Mouse (Mus musculus) ovary, postnatal 36 days (tissue): ENCODE measurements at regions not wholly inside any gene's neighbourhood (a gene's known extent, or its start where the extent isn't known, plus 50 kb on each side); places are given as distances from the start of the nearest gene placed in this dataset.

ENCODE experiments used
- DNase-seq: peaks from one replicate; pipeline ENCODE4 v3.0.0; 2022; ENCODE audit warnings: low spot score, mixed read lengths

DNA sequence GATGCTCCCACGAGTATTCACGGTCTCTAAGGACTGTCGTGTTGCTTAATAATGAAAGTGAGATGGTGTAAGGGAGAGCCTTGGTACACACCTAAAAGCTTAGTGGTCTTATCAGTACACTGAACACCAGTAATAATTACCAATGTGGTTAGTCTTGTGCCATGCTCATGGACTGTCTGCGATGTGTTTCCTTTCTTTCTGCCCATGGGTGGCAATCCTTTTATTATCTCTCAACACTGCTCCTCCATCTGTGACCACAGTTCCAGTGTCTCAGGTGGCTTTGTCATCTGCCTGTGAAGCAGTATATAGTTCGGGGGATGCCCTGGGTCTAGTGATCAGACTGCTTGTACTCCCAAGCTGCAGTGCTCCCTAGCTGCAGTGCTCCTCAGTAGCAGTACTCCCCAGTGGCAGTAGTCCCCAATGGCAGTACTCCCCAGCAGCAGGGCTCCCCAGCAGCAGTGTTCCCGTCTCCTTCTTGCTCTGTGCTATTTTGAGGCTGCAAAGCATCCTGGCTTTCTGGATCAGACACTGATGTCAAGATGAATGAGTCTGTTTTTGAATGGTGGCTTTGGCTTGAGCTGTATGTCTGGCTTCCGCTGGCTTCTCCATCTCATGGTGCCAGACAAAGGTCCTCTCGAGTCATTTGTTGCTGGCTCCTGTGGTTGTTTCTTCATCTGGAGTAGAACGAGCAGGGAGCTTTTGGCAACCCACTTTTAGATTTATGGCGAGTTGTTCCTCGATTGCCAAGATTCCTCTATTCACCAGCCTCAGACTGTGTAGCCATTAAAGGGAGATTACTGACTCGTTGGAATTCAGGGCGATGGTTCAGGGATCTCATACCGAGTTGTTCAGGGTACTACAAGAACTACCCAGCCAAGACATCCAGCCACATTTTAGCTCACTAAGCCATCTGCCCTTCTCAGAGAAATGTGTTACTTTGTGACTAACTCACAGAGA, 88.4 kb upstream of the Plxnc1 start:
- DNase-seq = peak; percentile 7

- DNase-seq = no peak
Observed at GRCm38 (mm10) chr10:95031371-95031770, 86.7 kb upstream of the Plxnc1 start.

GRCm38 (mm10) chr10:95030801-95031200, 86.2 kb upstream of the Plxnc1 start:
- DNase-seq = no peak

DNA sequence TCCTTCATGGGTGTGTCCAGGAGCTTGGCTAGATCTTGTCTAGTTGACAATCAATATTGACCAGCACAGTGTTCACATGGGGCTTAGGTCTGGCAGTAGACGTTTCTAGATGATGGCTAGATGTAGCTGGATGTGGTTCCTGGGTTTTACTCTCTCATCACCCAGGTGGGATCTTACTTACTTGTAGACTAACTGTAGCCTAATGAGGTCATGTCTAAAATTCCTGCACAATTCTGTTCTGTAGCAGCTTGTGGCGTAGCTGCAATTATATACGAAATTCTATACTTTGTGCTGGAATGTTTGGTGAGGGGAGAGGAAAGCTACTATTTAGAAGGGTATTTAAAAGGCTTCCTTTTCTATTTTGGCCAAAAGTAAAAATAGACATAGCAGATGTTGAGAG, 84.9 kb upstream of the Plxnc1 start:
- no peak for DNase-seq

DNA sequence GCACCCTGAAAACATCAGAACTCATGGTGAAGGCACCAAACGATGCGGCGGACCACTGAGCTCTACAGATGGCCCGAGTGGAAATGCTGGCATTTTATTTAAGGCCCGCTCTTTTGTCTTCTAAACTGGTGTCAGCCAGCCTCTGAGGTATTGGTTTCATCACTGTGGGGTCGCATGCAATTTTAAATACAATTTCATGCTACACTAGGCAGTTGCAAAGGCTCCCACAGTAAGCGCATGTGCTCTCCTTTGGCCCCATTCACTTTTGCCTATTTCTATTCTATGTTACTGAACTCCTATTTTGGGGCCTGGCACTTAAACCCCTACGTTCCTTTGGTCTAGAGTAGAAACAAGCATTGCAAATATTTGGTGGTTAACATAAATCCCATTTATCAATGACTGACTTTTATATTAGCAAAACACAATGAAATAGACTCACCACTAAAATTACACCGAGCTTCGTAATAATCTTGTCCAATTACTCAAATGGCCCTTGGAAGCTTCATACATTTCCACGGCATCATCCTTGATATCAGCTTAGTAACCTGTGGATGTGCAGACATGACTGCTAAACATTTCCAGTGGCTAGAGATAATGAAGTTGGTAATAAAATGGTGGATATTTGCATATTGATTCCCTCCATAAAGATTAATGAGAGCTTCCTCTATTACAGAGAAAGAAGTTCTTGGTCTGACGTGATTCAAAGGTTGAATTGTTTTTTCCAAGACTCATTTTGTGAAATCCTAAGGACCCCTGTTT, 81.1 kb upstream of the Plxnc1 start:
- no peak for DNase-seq

DNA sequence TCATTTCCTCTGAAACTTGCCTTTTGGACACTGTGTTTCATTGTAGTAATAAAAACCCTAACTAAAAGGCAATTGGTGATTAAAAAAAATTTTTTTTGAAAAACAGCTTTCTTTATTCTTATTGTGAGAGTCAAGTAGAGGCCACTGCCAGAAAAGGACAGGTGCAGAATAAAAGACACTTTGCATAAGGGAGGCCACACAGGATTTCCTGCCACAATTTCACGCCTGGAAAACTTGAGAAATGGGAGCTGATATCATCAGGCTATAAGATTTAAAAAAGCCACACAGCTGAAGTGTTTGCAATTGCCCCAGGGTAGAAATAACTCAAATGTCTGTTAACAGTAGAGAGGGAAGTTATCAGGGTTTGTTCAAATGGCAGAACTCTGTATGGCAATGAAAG, 76.6 kb upstream of the Plxnc1 start:
- DNase-seq = no peak

GRCm38 (mm10) chr10:95016896-95017295, 72.3 kb upstream of the Plxnc1 start:
- DNase-seq = no peak

DNA sequence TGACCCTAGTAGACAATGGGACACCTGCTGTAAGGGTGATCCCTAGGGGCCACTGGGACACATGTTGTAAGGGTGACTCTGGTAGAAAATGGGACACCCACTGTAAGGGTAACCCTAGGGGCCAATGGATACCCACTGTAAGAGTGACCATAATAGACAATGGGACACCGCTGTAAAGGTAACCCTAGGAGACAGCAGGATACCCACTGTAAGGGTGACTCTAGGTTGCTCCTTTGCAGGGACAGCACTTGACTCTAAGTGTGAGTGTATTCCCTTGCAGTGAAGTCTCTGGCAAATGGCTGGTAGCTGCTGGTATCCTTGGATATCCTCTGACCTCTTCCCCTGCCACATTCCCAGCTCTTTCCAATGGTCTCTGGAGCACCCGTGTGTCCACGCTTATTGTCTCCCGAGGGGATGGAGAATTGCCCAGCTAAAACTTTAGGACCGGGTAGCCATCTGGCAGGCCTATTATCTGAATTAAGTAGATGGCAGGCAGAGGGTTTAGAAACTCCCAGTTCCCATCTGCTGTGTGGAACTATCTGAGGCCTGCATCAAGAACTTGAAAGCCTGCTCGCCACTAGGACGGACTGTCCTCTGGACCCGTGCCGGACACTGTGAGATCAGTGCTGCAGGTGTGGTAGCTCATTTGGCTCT, 70.8 kb upstream of the Plxnc1 start:
- DNase-seq = no peak

DNA sequence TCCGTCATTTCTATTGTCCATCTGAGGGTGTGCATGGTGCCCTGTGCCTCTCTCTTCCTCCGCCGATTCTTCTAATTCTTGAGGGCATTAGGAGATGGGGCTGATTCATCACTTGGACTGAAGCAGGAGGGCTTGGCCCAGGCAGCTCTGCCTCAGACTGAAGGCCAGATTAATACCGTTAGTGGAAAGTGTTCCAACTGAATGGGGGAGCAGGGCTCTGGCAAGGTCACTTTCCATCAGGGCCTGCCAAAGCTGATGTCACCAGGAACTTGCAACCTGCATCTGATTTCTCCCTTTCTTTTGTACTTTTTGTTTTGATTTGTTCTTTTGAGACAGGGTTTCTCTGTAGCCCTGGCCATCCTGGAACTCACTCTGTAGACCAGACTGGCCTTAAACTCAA, 69.3 kb upstream of the Plxnc1 start:
- peak; percentile 55 for DNase-seq

DNA sequence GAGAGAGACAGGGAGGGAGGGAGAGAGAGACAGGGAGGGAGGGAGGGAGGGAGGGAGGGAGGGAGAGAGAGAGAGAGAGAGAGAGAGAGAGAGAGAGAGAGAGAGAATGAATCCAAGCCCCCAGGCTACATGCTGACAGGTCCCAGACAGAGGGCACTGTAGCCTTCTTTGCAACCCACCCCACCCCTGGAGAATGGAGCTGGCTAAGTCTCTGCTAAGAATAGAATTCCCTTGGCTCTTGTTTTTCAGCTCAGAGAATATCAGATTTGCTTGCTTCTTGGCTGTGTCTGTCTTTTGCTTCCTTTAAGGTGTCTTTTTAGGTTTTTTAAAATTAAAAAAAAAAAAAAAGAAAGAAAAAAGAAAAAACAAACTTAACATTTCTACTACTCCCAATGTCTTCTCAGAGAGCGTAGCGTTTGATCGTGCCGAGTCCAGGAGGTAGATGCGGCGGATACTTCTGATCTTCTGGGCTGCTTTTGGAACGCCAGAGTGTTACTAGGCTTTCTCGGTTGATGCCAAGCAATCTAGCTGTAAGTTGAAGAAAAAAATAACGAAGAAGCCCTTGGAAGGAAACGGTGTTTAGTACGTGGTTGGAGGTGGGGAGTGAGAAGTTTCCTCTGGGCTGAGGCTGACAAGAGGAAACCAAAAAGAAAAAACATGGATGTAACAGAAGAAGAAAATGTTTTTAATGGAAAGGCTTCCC, 68.7 kb upstream of the Plxnc1 start:
- DNase-seq = no peak

DNA sequence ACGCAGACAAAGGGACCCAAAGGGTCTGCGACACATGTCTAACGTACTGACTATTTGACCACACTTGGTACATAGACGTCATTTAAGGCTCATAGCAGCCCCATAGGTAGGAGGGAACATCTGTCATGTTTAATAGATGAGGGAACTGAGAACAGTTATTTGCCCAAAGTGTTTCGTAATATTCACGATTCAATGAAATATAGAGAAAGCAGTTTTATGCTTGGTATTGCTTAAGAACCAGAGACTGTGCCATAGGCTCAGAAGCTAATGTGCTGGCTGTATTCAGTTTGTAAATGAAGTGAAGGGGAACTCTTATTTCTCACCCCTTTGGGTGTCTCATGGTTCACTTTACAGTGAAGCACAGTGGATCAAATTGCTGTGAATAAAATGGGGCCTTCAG, 65.7 kb upstream of the Plxnc1 start:
- DNase-seq = no peak

GRCm38 (mm10) chr10:95009081-95009480, 64.4 kb upstream of the Plxnc1 start:
- DNase-seq = no peak

DNA sequence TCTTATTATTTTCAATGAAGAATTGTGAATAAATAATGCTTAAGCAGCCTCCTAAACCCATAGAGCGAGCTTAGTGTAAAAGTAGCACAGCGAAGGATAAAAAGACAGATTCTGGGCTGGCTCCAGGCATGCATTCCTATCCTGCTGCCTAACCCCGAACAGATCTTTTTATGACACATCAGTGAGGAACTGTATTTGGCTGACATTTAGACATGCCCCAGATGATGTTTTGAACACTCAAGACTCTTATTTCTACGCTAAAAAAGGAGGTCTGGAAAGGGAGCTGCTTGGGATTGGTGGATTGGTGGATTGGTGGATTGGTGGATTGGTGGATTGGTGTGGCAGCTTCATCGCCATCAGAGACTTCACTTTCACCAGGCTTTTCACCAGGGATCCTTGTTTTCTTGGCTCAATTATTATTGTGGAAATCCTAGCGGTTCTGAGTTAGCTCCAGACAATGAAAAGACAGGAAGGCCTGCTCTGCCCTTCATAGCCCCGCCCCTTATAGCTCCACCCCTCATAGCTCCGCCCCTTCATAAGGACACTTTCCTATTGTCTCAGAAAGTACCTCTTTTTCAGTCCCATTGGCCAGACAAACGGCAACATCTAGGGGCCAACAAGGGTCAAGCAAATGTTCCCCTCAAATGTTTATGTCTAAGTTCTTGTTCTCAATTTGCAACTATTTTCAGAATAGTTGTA, 59.6 kb upstream of the Plxnc1 start:
- DNase-seq = no peak

DNA sequence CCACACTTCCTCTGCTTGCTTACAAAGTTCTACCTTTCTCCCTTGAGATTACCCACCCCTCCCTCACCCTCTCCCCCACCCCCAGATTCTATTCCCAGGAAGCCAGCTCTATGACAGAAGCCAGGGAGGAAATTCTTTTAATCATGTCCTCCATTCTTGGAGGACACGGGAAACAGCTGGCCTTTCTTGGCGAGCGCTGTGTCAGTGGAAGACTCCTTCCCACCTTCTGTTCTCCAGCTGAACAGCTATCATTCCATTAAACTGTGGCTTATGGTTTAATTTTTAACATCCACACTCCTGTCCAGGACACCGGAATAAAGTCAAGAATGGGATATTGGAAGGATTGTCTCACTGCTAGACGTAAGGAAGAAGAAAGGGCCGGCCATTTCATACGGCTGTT, 59.0 kb upstream of the Plxnc1 start:
- no peak for DNase-seq

DNA sequence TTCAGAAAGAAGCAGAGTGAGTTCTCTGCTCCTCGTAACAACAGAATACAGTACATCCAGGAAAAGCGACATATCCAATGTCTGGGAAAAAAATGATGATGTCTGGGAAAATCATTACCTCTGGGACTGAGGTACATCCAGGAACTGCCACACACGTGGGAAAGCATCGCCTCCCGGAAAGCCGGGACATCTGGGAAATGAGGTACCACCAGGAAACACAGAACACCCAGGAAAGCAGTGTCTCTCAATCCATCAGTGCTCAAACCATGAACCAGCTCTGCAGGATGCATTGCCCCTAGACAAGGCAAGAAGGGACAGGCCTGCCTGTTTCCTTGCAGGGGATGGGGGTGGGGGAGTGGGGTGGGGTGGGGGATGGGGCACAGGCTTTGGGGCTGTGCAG, 57.0 kb upstream of the Plxnc1 start:
- no peak for DNase-seq

DNA sequence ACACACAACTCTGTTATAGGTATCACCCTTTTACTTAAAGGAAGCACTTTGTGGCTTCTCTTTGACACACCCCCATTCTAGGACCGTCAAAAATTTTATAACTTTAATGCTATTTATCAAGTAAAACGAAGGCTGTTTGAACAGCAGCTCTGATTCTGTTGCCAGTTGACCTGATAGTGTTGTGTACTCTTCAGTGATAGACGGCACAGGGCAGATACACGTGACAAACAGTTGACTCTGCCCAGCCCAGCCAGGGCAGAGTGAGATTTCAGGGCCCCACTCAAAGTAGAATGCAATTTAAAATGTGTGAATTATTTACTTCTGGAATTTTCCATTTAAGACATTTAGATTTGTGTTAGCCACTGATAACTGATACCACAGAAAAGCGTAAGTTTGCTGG, 55.1 kb upstream of the Plxnc1 start:
- DNase-seq = no peak
